Mouse (Mus musculus) kidney, postnatal 0 days (tissue): ENCODE data around the gene Zmat5. TPM values are rescaled to one million over a fixed set of nuclear protein-coding genes. Genes with fewer than 3 reads are reported as not detected.

ENCODE experiments used
- ATAC-seq: fragments of 200-750 bp; cut with Nextera tagmentation; replicated peaks from 2 replicates; pipeline ENCODE4 v1.8.0; 2017; ENCODE audit warnings: low read depth, moderate number of reproducible peaks, moderate TSS enrichment, moderate library complexity; ENCODE audit not compliant: low FRiP score
- DNase-seq: peaks from one replicate; pipeline ENCODE4 v3.0.0-alpha.2; 2016; ENCODE audit warnings: low spot score
- H3K27ac ChIP-seq: fragments of 300-500 bp; sonication (generic); 2 replicates; pipeline ENCODE4 v1.5.1; 2014; ENCODE audit warnings: mild to moderate bottlenecking
- H3K27me3 ChIP-seq: fragments of 300-500 bp; sonication (generic); 2 replicates; pipeline ENCODE4 v1.6.1; 2014; ENCODE audit warnings: low read length, mixed read lengths; ENCODE audit not compliant: insufficient read depth
- H3K36me3 ChIP-seq: fragments of 300-500 bp; sonication (generic); 2 replicates; pipeline ENCODE4 v1.6.1; 2014; ENCODE audit warnings: low read length, mixed read lengths; ENCODE audit not compliant: insufficient read depth
- H3K4me1 ChIP-seq: fragments of 300-500 bp; sonication (generic); replicated peaks from 2 replicates; pipeline ENCODE4 v1.6.1; 2014; ENCODE audit warnings: antibody characterized with exemption, low read length, mixed read lengths; ENCODE audit not compliant: insufficient read depth
- H3K4me2 ChIP-seq: fragments of 300-500 bp; sonication (generic); 2 replicates; pipeline ENCODE4 v1.6.1; 2014; ENCODE audit warnings: mild to moderate bottlenecking, low read length, moderate library complexity, mixed read lengths
- H3K4me3 ChIP-seq: fragments of 300-500 bp; sonication (generic); replicated peaks from 2 replicates; pipeline ENCODE4 v1.5.1; 2014; ENCODE audit warnings: low read depth, low read length
- H3K9ac ChIP-seq: fragments of 300-500 bp; sonication (generic); 2 replicates; pipeline ENCODE4 v1.6.1; 2014; ENCODE audit warnings: low read depth, low read length
- H3K9me3 ChIP-seq: fragments of 300-500 bp; sonication (generic); replicated peaks from 2 replicates; pipeline ENCODE4 v1.6.1; 2016; ENCODE audit warnings: low read length, inconsistent platforms, mixed read lengths
- CTCF ChIP-seq: IDR thresholded peaks from 2 replicates; pipeline ENCODE4 v1.5.1; 2016; ENCODE audit warnings: antibody characterized with exemption, low read depth, mild to moderate bottlenecking, moderate library complexity
- WGBS: fragments of 180-500 bp; shearing (Covaris S2); extraction: QIAGEN DNeasy Blood & Tissue Kit; methylation state at CpG from one replicate; pipeline ENCODE4 v1.1.7; 2014; 5-methylcytosine and 5-hydroxymethylcytosine counted together
- polyA plus RNA-seq: library from polyadenylated mRNA; unstranded; fragments of >200 nt; fragmentation: Nextera tagmentation; extraction: Ambion mirVana; gene quantifications from 2 replicates; pipeline ENCODE4 v1.2.1, GENCODE M21; 2015

The Zmat5 gene
- polyA plus RNA-seq, 1 experiment from 2014 or later = 81.7 TPM

DNA sequence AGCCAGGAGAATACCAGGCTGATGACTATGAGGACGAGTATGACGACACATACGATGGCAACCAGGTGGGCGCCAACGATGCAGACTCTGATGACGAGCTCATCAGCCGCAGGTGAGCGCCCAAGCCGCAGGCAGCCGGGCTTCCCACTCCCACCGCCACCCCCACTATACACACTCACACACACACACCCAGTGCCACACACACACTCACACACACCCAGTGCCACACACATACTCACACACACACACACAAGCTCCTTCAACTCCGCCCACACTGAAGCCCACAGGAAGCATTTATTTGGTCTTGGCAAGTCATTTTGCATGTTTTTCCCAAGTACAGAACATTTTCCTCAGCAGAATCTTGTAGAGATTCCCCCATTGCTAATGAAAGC, 25.0 kb upstream of the Zmat5 start:
- Histone ChIP-seq H3K27ac (no peak overlapping the region), H3K9ac (no peak overlapping the region), H3K4me3 (no peak overlapping the region), H3K27me3 (no peaks in the 10 kb centered on the region), H3K9me3 (no peaks in the 10 kb centered on the region), H3K36me3 (peaks cover 36% of the 10 kb centered on the region), H3K4me2 (no peak overlapping the region), H3K4me1 (no peaks in the 10 kb centered on the region)
- TF ChIP-seq CTCF = no peak
- DNase-seq (no peak), ATAC-seq (no peak)
- 77% methylated on average over 12 of the region's 12 CpGs for WGBS

DNA sequence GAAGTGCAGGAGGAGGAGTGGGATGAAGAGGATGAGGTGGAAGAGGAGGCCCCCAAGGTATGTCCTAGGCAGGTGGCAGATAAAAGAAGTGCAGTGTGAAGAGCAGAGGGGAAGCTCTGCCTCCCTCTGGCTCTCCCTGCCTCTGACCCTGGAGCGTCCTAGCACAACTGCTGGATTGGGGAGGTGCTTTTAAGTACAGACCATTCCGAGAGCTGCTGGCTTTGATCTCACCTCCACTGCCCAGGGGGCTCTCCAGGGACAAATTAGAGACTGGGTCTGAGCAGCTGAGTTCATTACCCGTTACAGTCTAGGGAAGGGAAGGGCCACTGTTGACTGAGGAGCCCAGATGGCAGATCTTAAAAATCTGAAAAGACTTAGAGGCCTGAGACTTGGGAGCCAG, 24.4 kb upstream of the Zmat5 start:
- H3K36me3 ChIP-seq = peaks cover 41% of the 10 kb centered on the region
- no peak for DNase-seq
- H3K4me1 ChIP-seq = no peaks in the 10 kb centered on the region
- no peaks in the 10 kb centered on the region for H3K9me3 ChIP-seq
- no peak for ATAC-seq
- no peaks in the 10 kb centered on the region for H3K27me3 ChIP-seq
- WGBS = 46% methylated on average over 3 of the region's 3 CpGs
- TF ChIP-seq CTCF = no peak
- no peak overlapping the region for H3K9ac ChIP-seq
- H3K4me3 ChIP-seq = no peak overlapping the region
- no peak overlapping the region for H3K27ac ChIP-seq
- no peak overlapping the region for H3K4me2 ChIP-seq

DNA sequence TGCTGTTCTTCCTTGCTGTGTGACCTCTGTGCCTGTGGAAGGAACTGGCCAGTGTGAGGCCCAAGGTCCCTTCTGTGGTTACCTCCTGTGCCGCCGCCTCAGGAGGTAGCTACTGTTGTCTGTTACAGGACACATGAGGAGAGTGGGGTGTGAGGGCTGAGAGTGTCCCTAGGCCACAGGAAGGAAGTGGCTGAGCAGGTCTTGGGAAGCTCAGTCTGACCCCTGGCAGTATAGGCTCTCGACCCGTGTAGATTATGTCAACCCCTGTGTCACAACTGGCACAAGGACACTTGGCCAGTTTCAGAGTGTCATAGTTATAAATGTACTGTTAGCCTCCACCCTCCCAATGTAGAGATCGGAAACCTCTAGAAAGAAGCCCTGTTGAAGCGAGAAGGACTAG, 21.0 kb upstream of the Zmat5 start:
- no peak overlapping the region for H3K9ac ChIP-seq
- H3K27me3 ChIP-seq = no peaks in the 10 kb centered on the region
- H3K4me1 ChIP-seq = no peaks in the 10 kb centered on the region
- peaks cover 32% of the 10 kb centered on the region for H3K36me3 ChIP-seq
- TF ChIP-seq CTCF = no peak
- ATAC-seq = no peak
- no peak for DNase-seq
- 82% methylated on average over 6 of the region's 6 CpGs for WGBS
- H3K9me3 ChIP-seq = no peaks in the 10 kb centered on the region
- H3K27ac ChIP-seq = no peak overlapping the region
- no peak overlapping the region for H3K4me2 ChIP-seq
- no peak overlapping the region for H3K4me3 ChIP-seq

DNA sequence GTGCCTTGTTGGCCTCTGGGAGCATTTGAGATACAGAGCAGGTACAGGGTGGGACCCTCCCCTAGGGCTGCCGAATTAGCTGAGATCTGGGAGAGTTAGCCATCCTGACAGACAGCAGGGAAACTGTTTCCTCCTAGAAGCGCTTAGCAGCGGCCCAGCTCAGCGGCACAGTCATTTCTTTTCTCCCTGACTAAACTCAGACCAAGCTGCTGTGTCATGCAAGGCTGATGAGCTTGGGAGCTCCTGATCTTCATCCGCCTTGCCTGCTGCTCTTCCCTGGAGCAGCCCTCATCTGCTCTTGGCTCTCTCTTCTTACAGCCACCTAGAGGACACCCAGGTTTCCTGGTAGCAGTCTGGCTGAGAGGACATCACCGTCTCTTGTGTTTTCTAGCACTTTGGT, 20.3 kb upstream of the Zmat5 start:
- no peak for ATAC-seq
- no peak for DNase-seq
- no peak overlapping the region for H3K27ac ChIP-seq
- H3K27me3 ChIP-seq = no peaks in the 10 kb centered on the region
- no peak overlapping the region for H3K4me3 ChIP-seq
- 72% methylated on average over 6 of the region's 6 CpGs for WGBS
- TF ChIP-seq CTCF = no peak
- H3K4me2 ChIP-seq = no peak overlapping the region
- H3K9me3 ChIP-seq = no peaks in the 10 kb centered on the region
- peaks cover 32% of the 10 kb centered on the region for H3K36me3 ChIP-seq
- H3K9ac ChIP-seq = no peak overlapping the region
- no peaks in the 10 kb centered on the region for H3K4me1 ChIP-seq

DNA sequence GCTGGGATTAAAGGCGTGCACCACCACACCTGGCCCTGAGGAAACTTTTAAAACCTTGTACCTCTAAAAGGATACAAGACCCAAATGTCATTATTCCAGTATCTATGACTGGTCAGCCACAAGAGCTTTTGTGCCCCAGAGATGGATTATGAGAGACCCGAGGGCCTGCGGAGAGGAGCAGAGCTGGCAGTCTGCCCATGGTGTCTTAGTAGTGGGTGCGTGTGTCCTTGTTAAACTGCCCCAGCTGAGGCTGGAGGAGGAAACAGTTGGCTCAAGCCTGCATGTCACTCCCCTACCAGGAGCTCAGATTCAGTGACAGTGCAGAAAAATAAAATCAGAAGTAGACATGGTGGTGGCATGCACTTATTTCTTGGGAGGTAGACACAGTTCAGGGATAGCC, 19.4 kb upstream of the Zmat5 start:
- no peaks in the 10 kb centered on the region for H3K4me1 ChIP-seq
- no peak for ATAC-seq
- no peak overlapping the region for H3K4me2 ChIP-seq
- H3K36me3 ChIP-seq = peaks cover 32% of the 10 kb centered on the region
- no peak for DNase-seq
- no peaks in the 10 kb centered on the region for H3K9me3 ChIP-seq
- WGBS = 76% methylated on average over 4 of the region's 4 CpGs
- no peak overlapping the region for H3K9ac ChIP-seq
- no peak overlapping the region for H3K27ac ChIP-seq
- no peaks in the 10 kb centered on the region for H3K27me3 ChIP-seq
- no peak for TF ChIP-seq CTCF
- no peak overlapping the region for H3K4me3 ChIP-seq

DNA sequence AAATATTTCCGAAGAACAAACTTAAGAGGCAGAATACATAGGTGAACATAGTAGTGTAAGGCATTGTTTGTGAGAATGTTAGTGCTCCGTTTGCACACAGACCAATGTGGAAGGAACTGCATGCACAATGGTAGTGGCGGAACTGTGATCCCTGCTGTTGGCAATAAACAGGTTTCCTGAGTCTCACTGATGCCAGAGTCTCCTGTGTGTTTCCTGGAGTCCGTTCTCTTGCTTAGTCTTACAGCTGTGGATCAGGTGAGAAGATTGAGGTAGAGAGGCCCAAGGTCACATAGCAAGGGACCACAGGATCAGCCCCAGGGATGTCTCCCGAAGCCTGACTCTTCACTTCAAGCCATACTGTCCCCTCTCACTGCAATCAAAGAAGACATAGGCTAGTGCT, 19.0 kb upstream of the Zmat5 start:
- H3K9ac ChIP-seq = no peak overlapping the region
- no peaks in the 10 kb centered on the region for H3K27me3 ChIP-seq
- no peak for TF ChIP-seq CTCF
- 77% methylated on average over 5 of the region's 5 CpGs for WGBS
- no peaks in the 10 kb centered on the region for H3K9me3 ChIP-seq
- H3K36me3 ChIP-seq = peaks cover 32% of the 10 kb centered on the region
- H3K4me3 ChIP-seq = no peak overlapping the region
- H3K4me1 ChIP-seq = no peaks in the 10 kb centered on the region
- no peak overlapping the region for H3K27ac ChIP-seq
- ATAC-seq = no peak
- no peak for DNase-seq
- no peak overlapping the region for H3K4me2 ChIP-seq

DNA sequence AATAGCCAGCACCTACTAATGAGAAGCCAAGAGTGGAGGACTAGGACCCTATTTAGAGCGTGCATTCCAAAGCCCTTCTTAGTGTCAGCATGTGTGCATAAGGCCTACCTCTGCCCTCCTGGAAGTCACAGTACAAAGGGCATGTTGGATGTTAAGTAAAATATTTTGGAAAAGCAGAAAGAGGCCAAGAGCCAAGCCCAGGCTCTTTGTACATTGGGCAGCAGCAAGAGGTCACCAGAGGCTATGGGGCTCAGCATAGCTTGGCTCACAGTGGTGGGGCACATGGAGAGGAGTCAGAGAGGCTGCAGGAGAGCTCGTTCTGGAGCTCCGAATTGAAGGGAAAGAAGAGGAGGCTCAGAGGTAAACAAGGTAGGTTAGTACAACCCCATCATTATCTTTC, 17.5 kb upstream of the Zmat5 start:
- H3K27ac ChIP-seq = no peak overlapping the region
- no peak for TF ChIP-seq CTCF
- no peak overlapping the region for H3K4me3 ChIP-seq
- H3K4me2 ChIP-seq = no peak overlapping the region
- H3K9me3 ChIP-seq = no peaks in the 10 kb centered on the region
- H3K36me3 ChIP-seq = peaks cover 18% of the 10 kb centered on the region; the same call in 1 of the 2 replicates
- ATAC-seq (no peak), DNase-seq (no peak)
- no peaks in the 10 kb centered on the region for H3K4me1 ChIP-seq
- H3K9ac ChIP-seq = no peak overlapping the region
- WGBS = 77% methylated on average over 3 of the region's 3 CpGs
- H3K27me3 ChIP-seq = no peaks in the 10 kb centered on the region
